In genomic region chr10:100111209-100111608, GRCm38 (mm10) we compare ENCODE assay signal across 13 mouse cellular contexts.
DNase-seq lines count a peak whose midpoint lies in the region; ATAC-seq lines count a peak whose summit lies in the region.
"Had no signal": no experiment of that assay in that cellular context is flagged by ENCODE, and none has a peak within 500 bp of the region (broad histone marks: within the 10 kb centered on the region; RNA-seq: fewer than 3 reads in every experiment).

No protein-coding gene starts in this region.

- H3K4me1 ChIP-seq in hindbrain, embryonic 16.5 days (ENCODE audit: control insufficient read depth, insufficient read depth, low read depth, low read length) = peaks cover 3% of the 10 kb centered on the region; the same call in 1 of the 2 replicates
- H3K4me1 ChIP-seq: embryonic facial prominence, embryonic 12.5 days had no signal

- H3K36me3 ChIP-seq in hindbrain, embryonic 16.5 days (ENCODE audit: control insufficient read depth, insufficient read depth, low read length) = no peaks in the 10 kb centered on the region
- H3K36me3 ChIP-seq: embryonic facial prominence, embryonic 12.5 days had no signal

- H3K4me2 ChIP-seq in hindbrain, embryonic 16.5 days (ENCODE audit: low read length) = peak overlapping the region; percentile 45
- H3K4me2 ChIP-seq: embryonic facial prominence, embryonic 12.5 days had no signal

- H3K27me3 ChIP-seq in hindbrain, embryonic 16.5 days (replicated peaks; ENCODE audit: control insufficient read depth, insufficient read depth, low read length) = no peaks in the 10 kb centered on the region
- H3K27me3 ChIP-seq: embryonic facial prominence, embryonic 12.5 days had no signal

- H3K9ac ChIP-seq in hindbrain, embryonic 16.5 days (ENCODE audit: low read depth, low read length) = no peak overlapping the region
- H3K9ac ChIP-seq: embryonic facial prominence, embryonic 12.5 days had no signal

- H3K9me3 ChIP-seq in hindbrain, embryonic 16.5 days (ENCODE audit: control insufficient read depth, low read length) = no peaks in the 10 kb centered on the region
- H3K9me3 ChIP-seq: embryonic facial prominence, embryonic 12.5 days had no signal

- WGBS in hindbrain, embryonic 16.5 days = 22% methylated on average over 7 of the region's 7 CpGs

- H3K4me3 ChIP-seq in hindbrain, embryonic 16.5 days (ENCODE audit: low read length) = no peak overlapping the region
- H3K4me3 ChIP-seq: embryonic facial prominence, embryonic 12.5 days had no signal

- ATAC-seq in frontal cortex, adult (ENCODE audit: low TSS enrichment) = peak; percentile 76
- peak; percentile 90 for ATAC-seq in hindbrain, embryonic 16.5 days
- ATAC-seq: intestine, postnatal 0 days had no signal

- no peak for DNase-seq in frontal cortex, postnatal 36 days (ENCODE audit: low spot score in 2 of 2)
- DNase-seq in ES-CJ7 (ENCODE audit: low read depth, low spot score) (peak; percentile 30), ZHBTc4 (ENCODE audit: low read depth, low spot score) (peak; percentile 27)
- DNase-seq in heart, postnatal 14 days = no peak
- no peak for DNase-seq in gastrocnemius, adult 18-20 months (ENCODE audit: low spot score)
- no peak for DNase-seq in kidney, postnatal 10 days
- DNase-seq: adrenal gland, adult 8-10 months; heart, adult 11 months; lung, adult 2 months had no signal

- intact Hi-C loops in heart, postnatal 14 days (cut with DNase I) = no loop called here

- no peak overlapping the region for H3K27ac ChIP-seq in hindbrain, embryonic 16.5 days (ENCODE audit: low read depth, low read length)
- H3K27ac ChIP-seq: embryonic facial prominence, embryonic 12.5 days had no signal

Comparison
In these comparisons a context has a peak if more than half of its experiments do, and no peak if none do; other contexts are left out.
1. DNase-seq: peak in ES-CJ7 (single experiment) and ZHBTc4 (single experiment); none in frontal cortex, postnatal 36 days (0 of 2), heart, postnatal 14 days (0 of 2), gastrocnemius, adult 18-20 months (single experiment) and kidney, postnatal 10 days (single experiment).